Mouse (Mus musculus) ZHBTc4 (cell line): ENCODE data around the gene Dmrt2.

ENCODE experiments used
- DNase-seq: peaks from one replicate; pipeline ENCODE4 v3.0.0-alpha.2; 2011; ENCODE audit warnings: low read depth, low spot score

Gene Dmrt2

DNA sequence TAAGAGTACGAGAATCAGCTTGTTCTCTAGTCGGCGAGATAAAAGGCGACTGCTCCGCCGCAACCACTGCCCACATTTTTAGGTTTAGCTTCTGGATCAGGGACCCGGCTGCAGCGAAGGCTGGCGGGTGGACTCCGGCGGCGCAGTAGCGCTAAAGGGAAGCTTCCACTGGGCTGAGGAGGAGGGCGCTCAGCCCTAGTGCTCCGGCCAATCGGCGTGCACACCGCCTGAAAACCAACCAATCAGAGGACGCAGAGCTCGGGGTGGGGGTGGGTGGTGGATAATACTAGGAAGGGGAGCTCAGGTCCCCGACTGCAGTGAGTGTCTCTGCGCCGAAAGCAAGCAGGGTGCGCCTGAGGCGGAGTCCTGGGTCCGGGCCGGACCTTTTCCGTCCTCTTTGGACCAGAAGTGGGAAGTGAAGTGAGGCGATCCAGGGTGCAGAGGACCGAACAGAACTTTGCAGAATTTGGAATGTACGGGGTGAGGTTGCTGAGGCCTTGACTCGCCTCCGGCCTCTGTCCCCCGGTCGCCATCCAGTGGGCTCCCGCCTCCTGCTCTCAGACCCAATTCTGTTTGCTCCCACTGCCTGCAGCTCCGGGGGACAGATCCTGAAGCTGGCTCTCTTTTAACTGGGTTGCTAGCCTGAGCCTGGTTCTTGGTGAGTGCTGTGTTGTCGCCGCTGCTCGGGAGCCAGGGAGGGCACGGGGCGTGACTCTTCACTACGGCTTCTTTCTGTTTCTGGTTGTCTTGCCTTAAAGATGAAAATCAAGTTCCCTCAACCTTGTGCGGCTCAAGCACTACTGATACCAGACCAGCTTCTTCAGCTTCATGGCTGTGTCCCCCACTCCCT, at the start of gene Dmrt2:
Dmrt2 (plus strand) TSS at position 311 of the 850 bp plus-strand sequence.
- DNase-seq: peak; percentile 96

DNA sequence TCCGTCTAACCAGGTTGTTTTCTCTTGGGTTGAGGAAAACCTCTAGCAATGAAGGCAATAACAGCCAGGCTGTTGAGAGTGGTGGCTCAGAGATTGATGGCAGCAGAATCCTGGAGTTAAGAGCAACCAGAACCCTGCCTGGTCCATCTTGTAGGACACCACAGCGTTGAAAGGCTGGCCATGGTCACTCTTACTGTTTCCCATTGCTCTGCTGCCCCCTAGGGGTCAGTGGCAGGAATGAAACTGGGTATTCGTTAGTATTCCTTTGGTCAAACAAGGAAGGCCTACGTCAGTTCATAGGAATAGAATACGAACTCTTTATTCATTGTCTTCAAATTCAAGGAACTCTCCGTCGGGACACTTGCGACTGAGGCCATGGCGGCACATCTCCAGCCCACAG, 43.7 kb upstream of the Dmrt2 start:
- DNase-seq: peak; percentile 68

DNA sequence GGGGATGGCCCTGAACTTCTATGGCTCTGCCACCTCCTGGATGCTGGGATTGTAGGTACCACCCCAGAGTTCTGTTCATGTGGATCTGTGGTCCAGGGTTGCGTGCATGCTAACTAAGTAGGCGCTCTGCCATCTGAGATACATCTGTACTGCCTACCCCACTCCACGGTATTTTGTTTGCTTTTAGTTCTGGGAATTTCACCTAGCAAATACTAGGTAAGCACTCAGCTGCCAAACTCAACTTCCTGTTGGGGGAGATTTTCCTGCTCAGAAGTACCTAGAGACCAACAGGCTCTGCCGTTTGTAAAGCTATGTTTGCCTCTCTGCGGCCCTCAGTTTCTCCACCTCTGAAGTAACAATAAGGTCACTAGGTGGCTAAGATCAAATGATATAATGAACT, 37.1 kb upstream of the Dmrt2 start:
- no peak for DNase-seq

DNA sequence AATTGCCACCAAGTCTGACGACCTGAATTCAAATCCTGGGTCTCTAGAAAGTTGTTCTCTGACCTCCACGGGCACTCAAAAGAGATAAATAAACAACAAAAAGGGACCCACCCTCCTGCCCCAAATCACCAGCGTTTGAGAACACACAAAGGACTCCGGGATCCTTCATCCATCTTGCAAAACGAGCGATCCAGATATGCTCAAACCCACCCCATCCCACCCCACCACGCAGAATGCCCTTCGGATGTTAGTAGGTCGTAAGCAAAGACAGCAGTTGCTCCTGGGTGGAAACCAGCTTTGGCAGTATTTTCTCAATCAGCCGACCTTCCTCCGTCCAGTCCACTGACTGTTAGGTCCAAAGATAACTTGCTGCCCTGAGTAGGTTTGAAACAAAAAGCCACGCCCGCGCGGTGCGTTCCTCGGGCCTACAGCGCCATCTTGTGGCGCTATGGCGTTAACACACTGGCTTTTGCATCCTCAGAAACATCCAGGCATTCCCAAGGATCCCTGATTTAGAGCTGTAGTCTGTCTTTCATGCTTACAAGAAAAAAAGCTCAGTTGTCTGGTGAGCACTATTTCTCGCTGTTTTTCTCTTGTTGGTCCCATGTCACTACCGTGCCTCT, 36.5 kb upstream of the Dmrt2 start:
- peak; percentile 89 for DNase-seq

DNA sequence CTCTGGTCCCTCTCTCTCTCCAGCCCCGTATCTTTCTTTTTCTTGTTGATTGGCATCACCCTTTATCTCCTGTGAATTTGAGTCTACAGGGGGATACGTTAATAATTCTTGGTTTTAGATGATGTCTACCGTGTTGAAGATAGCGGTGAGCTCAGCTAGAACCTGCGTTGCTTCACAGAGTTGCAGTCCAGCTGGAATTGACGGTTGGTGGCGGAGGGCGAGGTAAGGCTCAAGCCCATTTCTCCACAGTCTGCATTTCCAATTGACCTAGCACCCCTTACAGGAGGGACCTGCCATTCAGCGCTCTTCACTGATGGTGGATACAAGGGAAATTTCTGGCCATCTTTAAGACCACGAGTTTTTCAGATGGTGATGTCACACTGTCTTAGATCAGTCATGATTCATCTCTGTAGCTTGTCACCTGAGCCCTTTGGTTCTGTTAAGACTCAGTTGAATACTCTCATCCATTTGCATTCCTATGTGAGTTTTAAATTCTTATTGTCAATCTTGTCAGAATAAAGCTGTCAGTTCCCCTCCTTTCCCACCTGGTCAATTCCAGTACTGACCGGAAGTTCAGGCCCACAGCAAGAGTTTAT, 33.3 kb upstream of the Dmrt2 start:
- DNase-seq: no peak

DNA sequence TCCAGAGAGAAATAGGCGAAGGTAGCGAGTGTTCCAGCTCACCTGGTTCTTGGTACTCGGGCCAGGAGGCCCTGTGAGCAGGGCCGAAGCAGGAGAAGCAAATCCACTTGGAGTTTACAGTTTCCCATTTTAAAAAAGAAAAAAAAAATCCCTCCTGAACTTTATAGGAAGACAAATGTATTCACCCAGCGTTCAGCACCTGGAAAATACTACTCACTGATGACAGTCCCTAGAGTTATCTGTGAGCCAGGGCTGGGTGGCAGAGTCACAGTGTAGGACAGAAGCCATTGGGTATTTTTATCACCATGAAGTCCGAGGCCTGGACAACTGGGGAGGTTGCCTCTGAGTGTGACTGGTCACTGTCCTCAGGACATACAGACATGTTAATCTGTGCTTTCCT, 30.4 kb upstream of the Dmrt2 start:
- DNase-seq: no peak

DNA sequence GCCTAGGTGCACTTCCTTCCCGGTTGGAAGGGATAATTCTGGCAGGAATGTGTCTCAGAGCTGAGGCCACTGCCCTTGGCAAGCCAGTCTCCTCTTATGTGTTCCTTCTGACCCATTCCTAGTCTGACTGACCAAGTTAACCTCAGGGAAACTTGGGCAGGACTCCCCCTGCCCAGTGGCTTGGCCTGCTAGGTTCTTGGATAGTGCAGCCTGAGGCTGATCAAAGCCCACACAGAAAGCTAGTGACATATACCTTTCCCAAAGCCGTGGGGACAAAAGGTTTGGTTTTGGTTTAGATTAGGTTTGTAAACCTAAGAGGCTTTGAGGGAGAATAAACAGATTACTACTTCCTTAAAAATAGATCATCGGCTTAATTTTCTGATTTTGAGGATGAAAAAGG, 25.1 kb upstream of the Dmrt2 start:
- no peak for DNase-seq

DNA sequence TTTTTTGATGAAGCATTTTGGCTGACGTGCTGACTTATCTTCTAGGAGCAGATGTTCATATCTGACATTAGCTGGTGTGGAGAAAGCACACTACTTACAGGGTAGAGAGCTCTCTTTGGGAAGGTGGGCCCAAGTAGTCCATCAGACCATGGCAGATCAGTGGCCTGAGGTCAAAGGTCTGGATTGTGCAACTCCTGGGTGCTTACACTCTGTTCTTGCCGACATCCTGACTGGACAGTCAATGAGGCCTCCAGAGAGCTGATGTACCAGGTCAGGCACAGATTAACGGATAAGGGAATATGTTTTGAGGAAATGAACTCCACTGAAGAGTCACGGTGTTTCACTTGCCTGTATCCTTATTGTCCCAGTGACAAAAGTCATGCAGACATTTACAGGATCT, 23.5 kb upstream of the Dmrt2 start:
- DNase-seq: no peak

DNA sequence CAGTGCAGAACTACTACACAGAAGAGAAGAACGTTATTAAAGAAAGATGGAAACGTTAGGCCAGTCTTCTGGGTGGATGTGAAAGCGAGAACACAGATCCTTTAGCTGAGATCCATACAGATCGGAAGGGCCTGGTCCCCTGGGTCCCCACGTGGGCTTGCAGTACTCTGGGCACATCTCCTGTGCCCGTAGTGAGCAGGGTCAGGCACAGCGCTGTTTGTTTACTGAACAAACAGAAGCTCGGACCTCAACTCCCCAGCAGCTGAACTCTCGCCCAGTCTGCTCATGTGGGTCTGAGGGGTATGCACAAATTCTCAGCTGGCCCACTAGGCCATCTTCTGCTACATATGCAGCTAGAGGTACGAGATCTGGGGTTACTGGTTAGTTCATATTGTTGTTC, 21.7 kb upstream of the Dmrt2 start:
- no peak for DNase-seq

DNA sequence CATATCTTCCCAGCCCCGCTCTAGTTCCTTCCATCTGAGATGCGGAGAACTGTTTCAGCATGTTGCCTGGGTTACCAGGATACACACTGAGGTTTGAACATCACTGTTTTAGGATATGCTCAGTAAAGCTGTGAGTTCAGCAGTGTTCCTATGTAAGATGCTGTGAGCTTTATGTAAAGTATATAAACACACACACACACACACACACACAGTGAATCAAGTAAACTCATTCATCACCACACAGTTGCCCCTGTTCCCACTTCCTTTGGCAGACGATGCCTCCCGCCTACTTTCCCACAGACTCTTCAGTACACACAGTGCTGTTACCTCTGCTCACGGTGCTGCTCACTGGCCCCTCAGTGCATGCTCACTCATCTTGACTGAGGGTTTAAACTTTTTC, 19.7 kb upstream of the Dmrt2 start:
- no peak for DNase-seq

DNA sequence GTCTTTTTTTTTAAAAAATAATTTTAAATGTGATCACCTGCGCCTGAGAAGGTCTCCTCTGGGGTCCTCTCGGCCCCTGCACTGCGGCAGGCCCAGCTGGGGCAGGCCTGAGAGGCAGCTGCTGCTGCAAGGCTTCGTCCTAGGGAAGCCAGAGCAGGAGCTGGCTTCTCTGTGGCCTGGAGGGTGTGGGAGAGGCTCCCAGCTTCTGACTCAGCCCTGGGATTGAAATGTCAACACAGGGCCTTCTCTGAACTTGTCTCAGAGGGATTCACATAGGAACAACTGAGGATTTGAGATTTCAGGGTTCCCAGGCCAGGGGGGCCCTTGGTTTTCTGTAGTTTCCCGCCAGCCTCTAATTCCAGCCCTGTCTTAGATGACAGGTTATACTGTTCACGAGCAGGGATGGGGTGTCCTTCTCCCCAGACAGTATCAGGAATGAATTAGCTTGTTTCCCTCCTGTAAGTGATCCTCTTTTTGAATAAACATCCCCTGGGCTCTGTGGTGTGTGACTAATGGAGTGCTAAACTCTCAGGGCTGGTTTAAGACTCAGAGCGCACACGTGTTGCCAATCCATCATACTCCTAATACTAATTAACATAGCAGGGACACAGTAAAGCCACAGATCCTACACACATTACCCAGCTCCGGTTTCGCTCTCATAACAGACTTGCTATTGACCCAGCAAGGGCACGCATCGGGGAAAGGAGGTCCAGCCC, 18.0 kb upstream of the Dmrt2 start:
- DNase-seq: no peak

DNA sequence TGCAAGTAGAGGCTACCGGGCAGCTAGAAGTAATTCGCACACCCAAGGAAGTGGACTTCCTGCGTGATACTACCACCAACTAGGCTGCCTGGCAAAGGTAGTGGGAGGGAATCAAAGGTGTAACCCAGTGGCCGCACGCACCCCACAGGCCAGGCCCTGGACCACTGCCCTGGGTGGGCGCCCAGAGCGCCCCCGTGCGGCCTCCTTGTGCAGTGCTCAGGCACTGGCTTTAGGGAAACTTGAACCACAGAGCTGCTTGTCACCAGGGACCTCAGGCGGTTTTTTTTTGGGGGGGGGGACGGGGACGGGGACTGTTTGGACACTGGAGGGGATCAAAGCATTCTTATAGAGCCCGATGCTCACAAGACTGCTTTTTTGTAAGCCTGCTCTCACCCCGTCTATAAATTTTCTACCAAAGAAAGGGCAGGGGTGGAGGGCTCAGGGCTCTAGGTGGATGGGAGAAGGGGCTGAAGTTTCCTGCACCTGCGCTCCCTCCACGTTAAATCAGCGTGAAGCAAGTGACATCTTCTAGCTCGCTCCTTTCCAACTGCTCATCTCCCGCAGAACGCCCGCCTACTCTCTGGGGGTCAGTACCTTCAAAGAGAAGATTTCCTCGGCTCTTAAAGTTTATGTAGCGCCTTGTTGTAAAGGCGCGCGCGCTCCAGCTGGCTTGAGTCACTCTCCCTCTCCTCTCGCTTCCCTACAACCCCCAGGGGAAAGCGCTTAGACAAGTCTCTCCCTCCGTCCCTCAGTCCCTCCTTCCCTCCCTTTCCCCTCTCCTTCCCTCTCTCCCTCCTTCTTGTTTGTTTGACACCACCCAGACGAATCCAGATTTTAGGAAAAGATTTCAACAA, 6.5 kb upstream of the Dmrt2 start:
- DNase-seq: peak; percentile 59

DNA sequence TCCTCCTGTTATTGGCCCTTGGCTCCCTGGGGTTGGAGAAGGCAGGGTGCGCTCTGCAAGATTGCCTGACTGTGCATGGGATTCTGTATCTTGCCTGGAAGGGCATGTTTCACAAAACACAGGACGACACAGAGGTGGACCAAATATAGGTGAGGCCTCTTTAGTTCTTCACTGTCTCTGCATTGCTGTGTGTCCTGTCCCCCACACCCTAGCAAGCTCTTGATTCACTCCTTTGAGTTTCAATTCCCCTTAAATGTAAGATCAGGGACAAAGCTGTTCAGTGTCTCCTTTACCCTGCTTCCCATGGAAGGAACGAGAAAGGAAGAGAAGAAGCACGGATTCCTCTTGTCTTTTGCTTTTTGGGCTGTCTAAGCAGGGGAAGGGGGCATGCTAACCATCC, 4.4 kb upstream of the Dmrt2 start:
- DNase-seq: no peak

DNA sequence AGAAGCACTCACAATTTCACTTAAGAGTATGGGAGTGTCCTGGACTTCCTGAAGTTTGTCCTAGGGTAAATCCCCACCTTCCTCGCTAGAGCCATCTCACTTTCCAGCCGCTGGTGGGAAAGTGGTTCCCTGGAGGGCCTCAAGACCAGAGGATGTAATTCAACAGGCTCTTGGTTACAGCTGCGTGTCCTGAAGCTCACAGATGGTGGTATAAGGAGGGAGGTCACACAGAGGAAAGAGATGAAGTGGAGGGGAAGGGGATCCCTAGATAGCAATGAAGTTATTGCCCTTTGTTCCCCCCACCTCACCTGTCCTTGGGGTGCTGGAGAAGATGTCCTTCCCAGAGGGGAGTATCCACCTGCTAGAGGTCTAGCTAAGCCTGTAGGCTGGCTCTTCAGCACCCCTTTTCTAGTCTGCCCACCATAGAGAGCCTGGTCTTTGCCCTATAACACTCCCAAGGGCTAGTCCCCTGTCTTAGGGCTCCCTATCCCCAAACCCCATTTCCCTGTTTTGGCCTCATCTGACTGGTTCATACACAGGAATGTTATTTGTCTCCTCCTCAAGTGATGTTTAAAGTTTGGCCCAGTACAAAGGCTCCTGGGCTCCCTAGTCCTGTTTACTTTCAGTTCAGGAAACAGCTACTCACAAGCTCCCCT, 2.5 kb upstream of the Dmrt2 start:
- DNase-seq: no peak

DNA sequence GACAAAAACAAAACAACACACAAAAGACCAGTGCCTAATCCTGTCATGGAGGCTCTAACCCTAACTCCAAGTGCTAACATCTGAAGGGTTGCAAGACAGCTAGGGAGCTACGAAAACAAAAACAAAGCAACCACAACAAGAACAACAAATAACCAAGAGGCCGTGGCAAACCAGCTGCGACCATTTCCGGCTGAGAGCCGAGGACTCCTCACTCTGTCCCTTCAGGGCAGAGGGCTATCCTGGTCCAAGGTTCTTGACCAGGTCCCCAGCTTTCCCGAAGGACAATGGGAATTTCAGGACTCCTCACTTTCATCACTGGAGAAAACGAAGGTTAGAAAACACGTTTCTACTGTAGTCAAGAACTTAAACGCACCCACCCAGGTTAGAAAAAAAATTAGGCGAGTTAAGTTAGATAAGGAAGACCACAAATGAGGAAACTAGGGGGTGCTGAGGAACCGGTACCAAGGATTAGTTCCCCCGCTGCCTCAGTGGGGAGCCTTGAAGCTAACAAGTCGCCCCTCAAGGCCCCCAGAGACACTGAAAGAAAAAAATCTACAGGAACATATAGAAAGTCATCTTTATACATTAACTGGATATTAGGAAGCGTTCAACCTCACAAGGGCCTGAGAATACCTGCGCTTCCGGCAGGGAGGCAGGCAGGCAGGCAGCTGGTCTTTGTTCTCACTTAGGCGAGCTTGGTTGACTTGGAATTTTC, 1.5 kb upstream of the Dmrt2 start:
- peak; percentile 9 for DNase-seq

DNA sequence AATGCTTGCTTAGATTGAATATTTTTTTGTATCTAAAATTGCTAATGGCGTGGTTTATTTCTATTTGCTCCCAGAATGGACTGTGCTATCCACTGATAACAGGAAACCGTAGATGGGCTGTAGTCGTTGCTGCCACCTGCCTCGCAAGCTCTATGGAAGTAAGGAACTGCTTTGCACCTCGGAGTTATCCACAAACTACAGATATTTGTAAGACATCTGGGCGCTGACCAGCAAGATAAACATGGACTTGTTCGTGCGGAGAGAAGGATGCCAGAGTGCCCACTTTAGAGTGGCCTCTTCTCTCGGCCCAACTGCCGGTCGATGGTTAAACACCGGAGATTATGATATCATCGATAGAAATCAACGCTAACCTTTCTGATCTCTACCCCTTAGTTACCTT, 530 bp upstream of the Dmrt2 start:
- DNase-seq: no peak

DNA sequence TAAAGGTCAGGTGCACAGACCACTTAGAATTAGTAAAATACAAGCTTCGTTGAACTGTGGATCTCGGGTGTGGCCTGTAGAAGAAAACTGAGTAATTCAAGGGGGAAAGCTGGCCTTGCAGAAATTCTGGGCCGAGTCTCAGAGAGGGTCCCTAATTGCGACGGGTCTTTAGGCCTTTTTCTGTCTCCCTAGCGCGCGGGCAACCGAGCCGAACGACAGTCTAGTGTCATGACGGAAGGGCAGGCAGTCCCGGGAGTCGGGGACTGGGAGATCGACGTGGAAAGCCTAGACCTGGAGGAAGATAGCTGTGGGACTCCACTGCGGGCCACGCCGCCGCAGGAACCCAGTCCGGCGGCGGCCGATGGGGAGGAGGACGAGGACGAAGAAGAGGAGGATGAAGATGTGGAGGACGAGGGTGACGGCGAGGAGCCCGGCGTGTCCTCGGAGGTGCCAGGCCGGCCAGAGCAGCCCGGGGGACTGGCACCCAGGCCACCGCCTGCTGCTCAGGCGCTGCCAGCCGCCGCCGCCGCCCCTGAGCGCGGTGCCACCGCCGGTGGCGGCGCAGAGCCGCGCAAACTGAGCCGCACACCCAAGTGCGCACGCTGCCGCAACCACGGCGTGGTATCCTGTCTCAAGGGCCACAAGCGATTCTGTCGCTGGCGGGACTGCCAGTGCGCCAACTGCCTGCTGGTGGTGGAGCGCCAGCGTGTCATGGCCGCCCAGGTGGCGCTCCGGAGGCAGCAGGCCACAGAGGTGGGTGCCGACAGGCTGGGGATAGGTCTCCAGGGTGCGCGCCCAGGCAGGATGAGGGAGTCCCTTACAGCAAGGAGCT, 1.2 kb downstream of the Dmrt2 start:
- DNase-seq: peak; percentile 73

DNA sequence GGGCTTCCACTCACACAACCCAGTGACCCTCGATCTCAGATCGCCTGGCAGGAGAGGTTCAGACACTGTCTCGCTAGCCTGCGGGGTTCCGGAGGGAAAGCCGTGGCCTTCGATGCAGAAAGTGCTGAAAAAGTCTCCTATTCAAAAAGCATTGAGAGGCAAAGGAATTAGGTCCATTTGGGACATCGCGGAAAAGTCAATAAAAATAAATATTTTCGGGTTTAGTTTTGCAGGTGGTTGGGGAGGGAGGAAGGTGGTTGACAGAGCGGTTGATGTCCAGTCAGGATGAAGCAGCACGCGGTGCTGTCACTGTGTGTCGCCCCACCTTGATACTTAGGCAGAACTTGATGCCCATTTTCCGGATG, 1.8 kb downstream of the Dmrt2 start:
- DNase-seq: no peak

DNA sequence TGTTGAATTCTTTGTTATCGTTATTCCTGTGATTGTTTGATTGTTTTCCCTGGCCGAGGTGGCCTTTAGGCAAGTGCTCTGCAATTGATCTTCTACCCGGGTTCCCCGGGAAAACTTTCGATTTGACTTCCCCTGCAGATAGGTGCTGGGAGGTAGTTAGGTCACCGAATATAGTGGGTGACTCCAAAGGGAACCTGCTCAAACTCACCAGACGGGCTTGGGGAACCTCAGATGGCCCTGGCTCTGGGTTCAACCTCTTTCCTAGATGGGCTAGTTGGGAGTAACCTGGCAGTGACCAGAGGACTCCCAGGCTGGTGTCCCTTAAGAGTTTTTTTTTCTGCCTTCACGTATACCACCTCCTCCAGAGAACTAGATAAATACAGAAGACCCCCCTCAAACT, 2.5 kb downstream of the Dmrt2 start:
- DNase-seq: peak; percentile 6
